Mouse (Mus musculus): ENCODE results near the gene Lrrn3. TPM values are rescaled to one million over a fixed set of nuclear protein-coding genes. Genes with fewer than 3 reads are reported as not detected.

Gene Lrrn3
- polyA plus RNA-seq, 1 experiment = not detected

- no peak overlapping the region for H3K27ac ChIP-seq (ENCODE audit: insufficient read depth, low read length)
- no peaks in the 10 kb centered on the region for H3K36me3 ChIP-seq (ENCODE audit: control insufficient read depth, insufficient read depth, low read length, poor library complexity, severe bottlenecking)
- H3K4me3 ChIP-seq (ENCODE audit: low read depth, low read length) = no peak overlapping the region
- TF ChIP-seq EP300 (IDR thresholded peaks at IDR 0.05; ENCODE audit: insufficient read depth, low read depth, low read length) = no peak
- H3K9ac ChIP-seq (ENCODE audit: low read depth, poor library complexity, severe bottlenecking) = no peak overlapping the region
- no peaks in the 10 kb centered on the region; the same call in 1 of the 2 replicates for H3K9me3 ChIP-seq (replicated peaks; ENCODE audit: control insufficient read depth, insufficient read depth, low read length, poor library complexity, severe bottlenecking)
- no peaks in the 10 kb centered on the region for H3K27me3 ChIP-seq (ENCODE audit: control insufficient read depth, insufficient read depth, low read length, poor library complexity, severe bottlenecking)
- H3K4me1 ChIP-seq (ENCODE audit: control insufficient read depth, insufficient read depth, low read length) = no peaks in the 10 kb centered on the region
Measured at GRCm38 (mm10) chr12:41510588-41510987, 24.4 kb upstream of the Lrrn3 start.

- TF ChIP-seq EP300 (IDR thresholded peaks at IDR 0.05; ENCODE audit: insufficient read depth, low read depth, low read length) (no peak), POLR2A (IDR thresholded peaks at IDR 0.05; ENCODE audit: insufficient read depth, low read length) (no peak), CTCF (IDR thresholded peaks at IDR 0.05; ENCODE audit: low read depth, low read length) (no peak)
- no peak overlapping the region for H3K27ac ChIP-seq (ENCODE audit: insufficient read depth, low read length)
- H3K9me3 ChIP-seq (replicated peaks; ENCODE audit: control insufficient read depth, insufficient read depth, low read length, poor library complexity, severe bottlenecking) = no peaks in the 10 kb centered on the region; the same call in 1 of the 2 replicates
- no peaks in the 10 kb centered on the region for H3K4me1 ChIP-seq (ENCODE audit: control insufficient read depth, insufficient read depth, low read length)
- no peaks in the 10 kb centered on the region for H3K27me3 ChIP-seq (ENCODE audit: control insufficient read depth, insufficient read depth, low read length, poor library complexity, severe bottlenecking)
- H3K4me3 ChIP-seq (ENCODE audit: low read depth, low read length) = no peak overlapping the region
- no peaks in the 10 kb centered on the region for H3K36me3 ChIP-seq (ENCODE audit: control insufficient read depth, insufficient read depth, low read length, poor library complexity, severe bottlenecking)
- H3K9ac ChIP-seq (ENCODE audit: low read depth, poor library complexity, severe bottlenecking) = no peak overlapping the region
Measured at GRCm38 (mm10) chr12:41508610-41509009, 22.4 kb upstream of the Lrrn3 start.

- Histone ChIP-seq H3K27me3 (ENCODE audit: control insufficient read depth, insufficient read depth, low read length, poor library complexity, severe bottlenecking) (no peaks in the 10 kb centered on the region), H3K4me3 (ENCODE audit: low read depth, low read length) (no peak overlapping the region)
- TF ChIP-seq CTCF (IDR thresholded peaks at IDR 0.05; ENCODE audit: low read depth, low read length) (no peak), EP300 (IDR thresholded peaks at IDR 0.05; ENCODE audit: insufficient read depth, low read depth, low read length) (no peak), POLR2A (IDR thresholded peaks at IDR 0.05; ENCODE audit: insufficient read depth, low read length) (no peak)
Measured at GRCm38 (mm10) chr12:41500049-41500820, 14.0 kb upstream of the Lrrn3 start.

GRCm38 (mm10) chr12:41494620-41495019 lies 8.4 kb upstream of the Lrrn3 start:
- H3K36me3 ChIP-seq (ENCODE audit: control insufficient read depth, insufficient read depth, low read length, poor library complexity, severe bottlenecking) = no peaks in the 10 kb centered on the region
- no peaks in the 10 kb centered on the region for H3K9me3 ChIP-seq (replicated peaks; ENCODE audit: control insufficient read depth, insufficient read depth, low read length, poor library complexity, severe bottlenecking)
- TF ChIP-seq POLR2A (IDR thresholded peaks at IDR 0.05; ENCODE audit: insufficient read depth, low read length) (no peak), EP300 (IDR thresholded peaks at IDR 0.05; ENCODE audit: insufficient read depth, low read depth, low read length) (0 out of 2 replicates have a peak, but pooled peaks have one; percentile 40), CTCF (IDR thresholded peaks at IDR 0.05; ENCODE audit: low read depth, low read length) (peak; percentile 46)
- no peak overlapping the region for H3K4me3 ChIP-seq (ENCODE audit: low read depth, low read length)
- H3K9ac ChIP-seq (ENCODE audit: low read depth, poor library complexity, severe bottlenecking) = no peak overlapping the region
- no peak overlapping the region for H3K27ac ChIP-seq (ENCODE audit: insufficient read depth, low read length)
- no peaks in the 10 kb centered on the region for H3K27me3 ChIP-seq (ENCODE audit: control insufficient read depth, insufficient read depth, low read length, poor library complexity, severe bottlenecking)
- H3K4me1 ChIP-seq (ENCODE audit: control insufficient read depth, insufficient read depth, low read length) = no peaks in the 10 kb centered on the region

More at GRCm38 (mm10) chr12:41500049-41500820, 14.0 kb upstream of the Lrrn3 start:
- Histone ChIP-seq H3K36me3 (ENCODE audit: control insufficient read depth, insufficient read depth, low read length, poor library complexity, severe bottlenecking) (no peaks in the 10 kb centered on the region), H3K9me3 (replicated peaks; ENCODE audit: control insufficient read depth, insufficient read depth, low read length, poor library complexity, severe bottlenecking) (no peaks in the 10 kb centered on the region), H3K4me1 (ENCODE audit: control insufficient read depth, insufficient read depth, low read length) (no peaks in the 10 kb centered on the region), H3K27ac (ENCODE audit: insufficient read depth, low read length) (no peak overlapping the region), H3K9ac (ENCODE audit: low read depth, poor library complexity, severe bottlenecking) (no peak overlapping the region)

GRCm38 (mm10) chr12:41487005-41487404 lies 774 bp upstream of the Lrrn3 start:
- TF ChIP-seq EP300 (IDR thresholded peaks at IDR 0.05; ENCODE audit: insufficient read depth, low read depth, low read length) (no peak), CTCF (IDR thresholded peaks at IDR 0.05; ENCODE audit: low read depth, low read length) (peak; percentile 11)
- Histone ChIP-seq H3K9me3 (replicated peaks; ENCODE audit: control insufficient read depth, insufficient read depth, low read length, poor library complexity, severe bottlenecking) (no peaks in the 10 kb centered on the region), H3K4me3 (ENCODE audit: low read depth, low read length) (no peak overlapping the region)

GRCm38 (mm10) chr12:41485512-41486215 lies 567 bp downstream of the Lrrn3 start:
- Histone ChIP-seq H3K9ac (ENCODE audit: low read depth, poor library complexity, severe bottlenecking) (no peak overlapping the region), H3K4me1 (ENCODE audit: control insufficient read depth, insufficient read depth, low read length) (no peaks in the 10 kb centered on the region), H3K4me3 (ENCODE audit: low read depth, low read length) (no peak overlapping the region), H3K27me3 (ENCODE audit: control insufficient read depth, insufficient read depth, low read length, poor library complexity, severe bottlenecking) (no peaks in the 10 kb centered on the region; the same call in 1 of the 2 replicates), H3K27ac (ENCODE audit: insufficient read depth, low read length) (no peak overlapping the region), H3K9me3 (replicated peaks; ENCODE audit: control insufficient read depth, insufficient read depth, low read length, poor library complexity, severe bottlenecking) (no peaks in the 10 kb centered on the region), H3K36me3 (ENCODE audit: control insufficient read depth, insufficient read depth, low read length, poor library complexity, severe bottlenecking) (no peaks in the 10 kb centered on the region)
- TF ChIP-seq POLR2A (IDR thresholded peaks at IDR 0.05; ENCODE audit: insufficient read depth, low read length) (no peak), CTCF (IDR thresholded peaks at IDR 0.05; ENCODE audit: low read depth, low read length) (no peak), EP300 (IDR thresholded peaks at IDR 0.05; ENCODE audit: insufficient read depth, low read depth, low read length) (no peak)

More at GRCm38 (mm10) chr12:41487005-41487404, 774 bp upstream of the Lrrn3 start:
- H3K36me3 ChIP-seq (ENCODE audit: control insufficient read depth, insufficient read depth, low read length, poor library complexity, severe bottlenecking) = no peaks in the 10 kb centered on the region
- H3K27me3 ChIP-seq (ENCODE audit: control insufficient read depth, insufficient read depth, low read length, poor library complexity, severe bottlenecking) = no peaks in the 10 kb centered on the region; the same call in 1 of the 2 replicates
- H3K27ac ChIP-seq (ENCODE audit: insufficient read depth, low read length) = no peak overlapping the region
- no peaks in the 10 kb centered on the region for H3K4me1 ChIP-seq (ENCODE audit: control insufficient read depth, insufficient read depth, low read length)
- H3K9ac ChIP-seq (ENCODE audit: low read depth, poor library complexity, severe bottlenecking) = no peak overlapping the region

All from ES-Bruce4 (cell line).